In the genomic region with DNA sequence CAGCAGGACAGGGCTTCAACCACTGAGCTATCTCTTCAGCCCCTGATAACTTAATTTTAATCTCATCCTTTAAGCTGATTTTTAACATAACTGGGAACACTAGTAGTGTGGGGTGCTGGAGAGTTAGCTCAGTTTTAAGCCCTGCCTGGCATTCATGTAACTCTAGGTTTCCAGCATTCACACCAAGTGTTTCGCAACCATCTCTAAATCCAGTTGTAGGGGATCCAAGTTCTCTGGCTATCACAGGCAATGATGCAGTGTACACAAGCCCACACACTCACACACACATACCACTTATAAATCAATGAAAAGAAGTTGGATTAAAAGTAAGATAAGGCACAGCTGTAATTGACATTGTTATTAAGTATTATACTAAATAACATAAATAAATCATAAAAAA, we compare ENCODE assay signal across 27 mouse cellular contexts. TPM values are rescaled to one million over a fixed set of nuclear protein-coding genes. Genes with fewer than 3 reads are reported as not detected.
DNase-seq lines count a peak whose midpoint lies in the region; ATAC-seq and TF ChIP-seq lines count a peak whose summit lies in the region.
"Had no signal": no experiment of that assay in that cellular context is flagged by ENCODE, and none has a peak within 500 bp of the region (broad histone marks: within the 10 kb centered on the region; RNA-seq: fewer than 3 reads in every experiment).

No protein-coding gene starts in this region.

- H3K9me3 ChIP-seq in lung, embryonic 14.5 days (ENCODE audit: low read depth, low read length): no peaks in the 10 kb centered on the region
- H3K9me3 ChIP-seq: heart, embryonic 13.5 days; hindbrain, embryonic 15.5 days; lung, embryonic 15.5 days; midbrain, embryonic 15.5 days; neural tube, embryonic 13.5 days had no signal

- no peak for ATAC-seq in lung, embryonic 14.5 days (ENCODE audit: insufficient read depth)
- ATAC-seq: forebrain, postnatal 0 days; midbrain, embryonic 15.5 days had no signal

- TF ChIP-seq CTCF in lung, embryonic 14.5 days (IDR thresholded peaks at IDR 0.05; ENCODE audit: low read depth): no peak

- TF ChIP-seq POLR2A in myocyte (IDR thresholded peaks at IDR 0.05; ENCODE audit: insufficient read length, low read depth): no peak

- H3ac ChIP-seq in myocyte (ENCODE audit: control insufficient read depth, insufficient read length): no peak overlapping the region

- H3K79me2 ChIP-seq in myocyte (ENCODE audit: control insufficient read depth, insufficient read depth): no peaks in the 10 kb centered on the region

- DNase-seq in heart, adult 18-20 months: peak; percentile 28 to 32
- DNase-seq in heart, postnatal 25 days (ENCODE audit: low spot score): no peak
- peak; percentile 46 for DNase-seq in lung, embryonic 14.5 days
- no peak for DNase-seq in lung, postnatal 4 days
- DNase-seq in adipocyte (ENCODE audit: low spot score): peak; percentile 58
- DNase-seq in Muller cell, postnatal 12 days (ENCODE audit: inconsistent ontology term): no peak
- DNase-seq: adrenal gland, adult 8-10 months; cerebellum, adult 18-20 months; cerebellum, postnatal 14 days; forebrain, postnatal 0 days; gastrocnemius, postnatal 25 days; heart, postnatal 36 days; kidney, adult 2 months; layer of hippocampus, adult 9-11 months; retina, postnatal 1 day; right cerebral cortex, postnatal 25 days; spleen, adult 18-20 months; thymus, adult 18-20 months; thymus, postnatal 36 days had no signal

- no peak overlapping the region for H3K4me3 ChIP-seq in lung, embryonic 14.5 days (ENCODE audit: low read depth, low read length)
- no peak overlapping the region for H3K4me3 ChIP-seq in myocyte
- H3K4me3 ChIP-seq: heart, embryonic 13.5 days; hindbrain, embryonic 15.5 days; left cerebral cortex, adult 2 months; lung, embryonic 15.5 days; midbrain, embryonic 15.5 days; neural tube, embryonic 13.5 days had no signal

- no peaks in the 10 kb centered on the region for H3K27me3 ChIP-seq in lung, embryonic 14.5 days (ENCODE audit: insufficient read depth, low read length)
- H3K27me3 ChIP-seq in myocyte (ENCODE audit: control insufficient read depth, insufficient read depth, insufficient read length): no peaks in the 10 kb centered on the region
- H3K27me3 ChIP-seq: heart, embryonic 13.5 days; hindbrain, embryonic 15.5 days; lung, embryonic 15.5 days; midbrain, embryonic 15.5 days; neural tube, embryonic 13.5 days had no signal

- WGBS in lung, embryonic 14.5 days: 94% methylated on average over 1 of the region's 1 CpGs

- intact Hi-C loops in heart, postnatal 25 days (cut with DNase I): no loop called here

- no peak overlapping the region for H3K9ac ChIP-seq in lung, embryonic 14.5 days
- H3K9ac ChIP-seq: forebrain, postnatal 0 days; heart, embryonic 13.5 days; hindbrain, embryonic 15.5 days; lung, embryonic 15.5 days; midbrain, embryonic 15.5 days; neural tube, embryonic 13.5 days had no signal

- no peak overlapping the region for H3K4me2 ChIP-seq in lung, embryonic 14.5 days
- H3K4me2 ChIP-seq in myocyte (ENCODE audit: low read depth): no peak overlapping the region
- H3K4me2 ChIP-seq: heart, embryonic 13.5 days; hindbrain, embryonic 15.5 days; lung, embryonic 15.5 days; midbrain, embryonic 15.5 days; neural tube, embryonic 13.5 days had no signal

- peaks cover 31% of the 10 kb centered on the region for H3K36me3 ChIP-seq in lung, embryonic 14.5 days (ENCODE audit: insufficient read depth)
- peaks cover 29% of the 10 kb centered on the region for H3K36me3 ChIP-seq in myocyte (ENCODE audit: control insufficient read depth, insufficient read depth)

- H3K27ac ChIP-seq in lung, embryonic 14.5 days (ENCODE audit: low read depth): no peak overlapping the region
- H3K27ac ChIP-seq: heart, embryonic 13.5 days; hindbrain, embryonic 15.5 days; kidney, postnatal 0 days; left cerebral cortex, adult 2 months; lung, embryonic 15.5 days; midbrain, embryonic 15.5 days; neural tube, embryonic 13.5 days had no signal

- H3K4me1 ChIP-seq in lung, embryonic 14.5 days (ENCODE audit: insufficient read depth): no peaks in the 10 kb centered on the region
- H3K4me1 ChIP-seq: heart, embryonic 13.5 days; hindbrain, embryonic 15.5 days; lung, embryonic 15.5 days; midbrain, embryonic 15.5 days; neural tube, embryonic 13.5 days had no signal

TF ChIP-seq in myocyte, 11 proteins besides CTCF, POLR2A, EP300 and RAD21:
- no peak for TF ChIP-seq MAX (IDR thresholded peaks at IDR 0.05; ENCODE audit: low read depth)
- TF ChIP-seq CEBPB (IDR thresholded peaks at IDR 0.05; ENCODE audit: insufficient read depth, poor library complexity, severe bottlenecking): peak; percentile 43; the same call in 1 of the 2 replicates
- TF ChIP-seq SRF (IDR thresholded peaks at IDR 0.05; ENCODE audit: control insufficient read depth, insufficient read length, low read depth): no peak

RNA-seq across cellular contexts. Expression of gene Relch, which starts 54.7 kb away (rescaled TPM):
- total RNA-seq in heart, adult 18-20 months (2021): 10 to 100 TPM; 21.8 to 22.4 TPM
- total RNA-seq in heart, postnatal 25 days (2021): 10 to 100 TPM; 19.2 to 23.1 TPM
- polyA plus RNA-seq in lung, embryonic 14.5 days (2014; fragmentation: Nextera tagmentation; extraction: Ambion mirVana): 24.6 and 25.4 TPM in 2 replicates
- polyA plus RNA-seq in myocyte (2012; fragmentation: generic; extraction: Trizol): 10.5 TPM

RNA-seq across cellular contexts. Expression of gene Pign, which starts 54.9 kb away (rescaled TPM):
- total RNA-seq in heart, adult 18-20 months (2021): 10 to 100 TPM; 12.2 to 12.7 TPM
- 10 to 100 TPM; 13.8 to 14.8 TPM for total RNA-seq in heart, postnatal 25 days (2021)
- 20.2 and 20.8 TPM in 2 replicates for polyA plus RNA-seq in lung, embryonic 14.5 days (2014; fragmentation: Nextera tagmentation; extraction: Ambion mirVana)
- polyA plus RNA-seq in myocyte (2012; fragmentation: generic; extraction: Trizol): 9.3 TPM

Comparison
In these comparisons a context has a peak if more than half of its experiments do, and no peak if none do; other contexts are left out.
1. DNase-seq: peak in heart, adult 18-20 months (2 of 2), lung, embryonic 14.5 days (single experiment) and adipocyte (single experiment); none in heart, postnatal 25 days (single experiment), lung, postnatal 4 days (0 of 2) and Muller cell, postnatal 12 days (single experiment).